Mouse (Mus musculus) liver, postnatal 0 days (tissue): ENCODE data around the gene Prss12. TPM values are rescaled to one million over a fixed set of nuclear protein-coding genes. Genes with fewer than 3 reads are reported as not detected.

Source experiments
- ATAC-seq: fragments of 200-750 bp; cut with Nextera tagmentation; 2 replicates; pipeline ENCODE4 v1.8.0; 2017; ENCODE audit warnings: mild to moderate bottlenecking, moderate library complexity
- DNase-seq: peaks from one replicate; pipeline ENCODE4 v3.0.0-alpha.2; 2016
- H3K27ac ChIP-seq: fragments of 300-500 bp; sonication (generic); 2 replicates; pipeline ENCODE4 v1.5.1; 2014; ENCODE audit warnings: antibody characterized with exemption, moderate library complexity, mild to moderate bottlenecking, low read depth
- H3K27me3 ChIP-seq: fragments of 300-500 bp; sonication (generic); 2 replicates; pipeline ENCODE4 v1.6.1; 2014; ENCODE audit warnings: low read length, control low read depth, mixed read lengths; ENCODE audit not compliant: insufficient read depth
- H3K36me3 ChIP-seq: fragments of 300-500 bp; sonication (generic); replicated peaks from 2 replicates; pipeline ENCODE4 v1.6.1; 2014; ENCODE audit warnings: mild to moderate bottlenecking, control low read depth, low read length, moderate library complexity, mixed read lengths; ENCODE audit not compliant: insufficient read depth
- H3K4me1 ChIP-seq: fragments of 300-500 bp; sonication (generic); 2 replicates; pipeline ENCODE4 v1.6.1; 2014; ENCODE audit warnings: antibody characterized with exemption, mild to moderate bottlenecking, control low read depth; ENCODE audit not compliant: insufficient read depth
- H3K4me2 ChIP-seq: fragments of 300-500 bp; sonication (generic); 2 replicates; pipeline ENCODE4 v1.6.1; 2014; ENCODE audit warnings: low read depth, mild to moderate bottlenecking, low read length, moderate library complexity, mixed read lengths
- H3K4me3 ChIP-seq: fragments of 300-500 bp; sonication (generic); 2 replicates; pipeline ENCODE4 v1.5.1; 2014; ENCODE audit warnings: low read depth, low read length
- H3K9ac ChIP-seq: fragments of 300-500 bp; sonication (generic); replicated peaks from 2 replicates; pipeline ENCODE4 v1.6.1; 2014; ENCODE audit warnings: mild to moderate bottlenecking, moderate library complexity
- H3K9me3 ChIP-seq: fragments of 300-500 bp; sonication (generic); 2 replicates; pipeline ENCODE4 v1.6.1; 2016; ENCODE audit warnings: mild to moderate bottlenecking, control low read depth, low read length, mixed read lengths
- CTCF ChIP-seq: sonication (generic); IDR thresholded peaks from 2 replicates; pipeline ENCODE4 v1.5.1; 2016; ENCODE audit warnings: antibody characterized with exemption, low read depth
- EP300 ChIP-seq: IDR thresholded peaks from 2 replicates; pipeline ENCODE4 v1.6.1; 2016; ENCODE audit warnings: antibody characterized with exemption, low read depth, mild to moderate bottlenecking
- WGBS: fragments of 180-500 bp; shearing (Covaris S2); extraction: QIAGEN DNeasy Blood & Tissue Kit; methylation state at CpG from one replicate; pipeline ENCODE4 v1.1.7; 2014; ENCODE audit not compliant: insufficient replicate concordance; 5-methylcytosine and 5-hydroxymethylcytosine counted together
- polyA plus RNA-seq: library from polyadenylated mRNA; unstranded; fragments of >200 nt; fragmentation: Nextera tagmentation; extraction: Ambion mirVana; gene quantifications from 2 replicates; pipeline ENCODE4 v1.2.1, GENCODE M21; 2015

The Prss12 gene
- 0.97 and 1.0 TPM in 2 replicates for polyA plus RNA-seq

DNA sequence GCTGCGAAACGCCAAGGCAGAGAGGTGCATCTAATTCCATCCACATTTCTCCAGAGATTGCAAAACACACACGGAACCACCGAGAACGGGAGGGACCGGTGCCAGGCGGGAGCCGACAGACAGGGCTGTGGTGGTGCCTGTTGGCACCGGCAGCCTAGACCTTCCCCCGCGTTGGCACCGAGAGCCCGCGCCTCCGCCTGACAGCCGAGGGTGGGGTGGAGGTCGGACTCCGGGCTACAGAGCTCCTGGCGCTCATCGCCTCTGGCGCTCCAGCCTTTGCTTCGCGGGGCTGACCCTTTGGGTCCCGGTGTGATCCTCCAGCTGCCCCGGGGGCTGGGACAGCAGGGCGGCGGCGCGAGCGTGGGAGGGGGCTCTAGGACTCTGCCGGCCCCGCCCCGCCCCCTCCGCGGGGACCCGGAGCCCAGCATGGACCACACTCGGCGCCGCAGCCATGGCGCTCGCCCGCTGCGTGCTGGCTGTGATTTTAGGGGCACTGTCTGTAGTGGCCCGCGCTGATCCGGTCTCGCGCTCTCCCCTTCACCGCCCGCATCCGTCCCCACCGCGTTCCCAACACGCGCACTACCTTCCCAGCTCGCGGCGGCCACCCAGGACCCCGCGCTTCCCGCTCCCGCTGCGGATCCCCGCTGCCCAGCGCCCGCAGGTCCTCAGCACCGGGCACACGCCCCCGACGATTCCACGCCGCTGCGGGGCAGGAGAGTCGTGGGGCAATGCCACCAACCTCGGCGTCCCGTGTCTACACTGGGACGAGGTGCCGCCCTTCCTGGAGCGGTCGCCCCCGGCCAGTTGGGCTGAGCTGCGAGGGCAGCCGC, at the start of gene Prss12:
Prss12 (plus strand) TSS at position 206 of the 830 bp plus-strand sequence.
- DNase-seq = peak; percentile 24
- WGBS = 1% methylated on average over 61 of the region's 84 CpGs
- Histone ChIP-seq H3K4me1 (peaks cover 7% of the 10 kb centered on the region), H3K27me3 (peaks cover 28% of the 10 kb centered on the region), H3K4me3 (peak within 1 kb of the TSS; percentile 58), H3K9me3 (no peaks in the 10 kb centered on the region), H3K9ac (peak within 1 kb of the TSS; percentile 44), H3K4me2 (peak within 1 kb of the TSS; percentile 90), H3K27ac (no peak within 1 kb of the TSS), H3K36me3 (no peaks in the 10 kb centered on the region)
- no peak for TF ChIP-seq EP300
- no peak for TF ChIP-seq CTCF
- peak; percentile 59 for ATAC-seq

DNA sequence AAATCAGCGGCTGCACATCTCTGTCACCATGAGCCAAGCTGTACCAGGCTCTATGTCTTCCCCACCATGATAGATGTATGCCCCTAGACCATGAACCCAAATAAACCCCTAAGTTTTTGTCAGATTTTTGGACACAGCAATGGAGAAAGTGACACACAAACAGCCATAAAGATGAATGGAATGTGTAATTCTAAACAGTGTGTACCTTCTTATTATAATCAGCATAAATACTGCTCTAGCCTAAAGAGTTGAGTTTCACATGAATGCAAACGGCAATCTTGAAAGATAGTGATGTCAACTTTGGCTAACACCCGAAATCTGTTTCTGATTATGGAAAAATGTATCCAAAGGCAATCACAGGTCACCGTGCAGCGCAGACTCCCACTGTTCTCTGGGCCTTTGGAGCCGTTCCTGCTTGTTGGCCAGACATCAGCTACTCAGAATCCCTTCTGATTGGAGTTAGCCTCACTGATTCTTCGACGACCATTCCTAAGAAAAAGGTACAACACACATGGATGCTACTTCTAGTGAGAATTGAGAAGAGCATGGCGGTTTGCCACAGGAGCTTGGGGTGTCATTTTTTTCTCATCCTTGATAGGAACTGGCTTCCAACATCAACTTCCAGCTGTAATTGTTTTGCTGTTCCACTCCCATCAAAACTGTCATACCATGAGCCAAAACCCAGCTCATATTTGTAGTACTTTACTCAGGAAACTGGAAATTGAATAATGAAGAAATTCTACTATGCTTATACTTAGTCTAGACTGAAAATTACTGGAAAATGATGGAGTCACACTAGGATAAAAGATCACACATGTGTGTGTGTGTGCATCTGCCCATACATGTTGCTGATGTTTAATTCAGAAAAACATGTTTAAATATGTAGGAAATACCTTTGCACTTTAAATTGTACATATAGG, 48.9 kb upstream of the Prss12 start:
- no peak overlapping the region for H3K9ac ChIP-seq
- no peaks in the 10 kb centered on the region for H3K27me3 ChIP-seq
- DNase-seq (no peak), ATAC-seq (no peak)
- no peak overlapping the region for H3K27ac ChIP-seq
- TF ChIP-seq CTCF (no peak), EP300 (no peak)
- H3K4me2 ChIP-seq = no peak overlapping the region
- WGBS = 75% methylated on average over 9 of the region's 9 CpGs
- H3K36me3 ChIP-seq = no peaks in the 10 kb centered on the region
- no peak overlapping the region for H3K4me3 ChIP-seq
- H3K4me1 ChIP-seq = no peaks in the 10 kb centered on the region
- H3K9me3 ChIP-seq = no peaks in the 10 kb centered on the region

DNA sequence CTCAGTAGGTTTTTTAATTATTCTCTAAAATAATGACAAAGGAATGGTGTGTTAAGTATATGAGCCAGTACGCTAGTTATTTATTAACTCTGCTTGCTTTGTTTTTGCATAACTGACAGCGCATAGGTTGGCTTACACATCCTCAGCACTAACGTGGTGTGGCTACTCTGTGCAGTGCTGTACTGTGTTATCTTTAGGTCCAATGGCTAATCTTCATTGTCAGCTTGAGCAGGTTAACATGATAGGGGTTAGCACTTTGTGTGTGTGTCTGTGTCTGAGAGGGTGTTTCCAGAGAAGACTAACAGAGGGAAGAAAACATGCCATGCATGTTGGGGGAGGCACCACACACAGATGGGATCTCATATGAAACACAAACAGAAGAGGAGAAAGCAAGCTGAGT, 41.8 kb upstream of the Prss12 start:
- H3K9ac ChIP-seq = no peak overlapping the region
- no peak for DNase-seq
- WGBS = 57% methylated on average over 3 of the region's 3 CpGs
- H3K27ac ChIP-seq = no peak overlapping the region
- no peak for ATAC-seq
- H3K27me3 ChIP-seq = no peaks in the 10 kb centered on the region
- H3K9me3 ChIP-seq = no peaks in the 10 kb centered on the region
- TF ChIP-seq EP300 (no peak), CTCF (no peak)
- no peak overlapping the region for H3K4me2 ChIP-seq
- H3K4me3 ChIP-seq = no peak overlapping the region
- no peaks in the 10 kb centered on the region for H3K36me3 ChIP-seq
- H3K4me1 ChIP-seq = no peaks in the 10 kb centered on the region

DNA sequence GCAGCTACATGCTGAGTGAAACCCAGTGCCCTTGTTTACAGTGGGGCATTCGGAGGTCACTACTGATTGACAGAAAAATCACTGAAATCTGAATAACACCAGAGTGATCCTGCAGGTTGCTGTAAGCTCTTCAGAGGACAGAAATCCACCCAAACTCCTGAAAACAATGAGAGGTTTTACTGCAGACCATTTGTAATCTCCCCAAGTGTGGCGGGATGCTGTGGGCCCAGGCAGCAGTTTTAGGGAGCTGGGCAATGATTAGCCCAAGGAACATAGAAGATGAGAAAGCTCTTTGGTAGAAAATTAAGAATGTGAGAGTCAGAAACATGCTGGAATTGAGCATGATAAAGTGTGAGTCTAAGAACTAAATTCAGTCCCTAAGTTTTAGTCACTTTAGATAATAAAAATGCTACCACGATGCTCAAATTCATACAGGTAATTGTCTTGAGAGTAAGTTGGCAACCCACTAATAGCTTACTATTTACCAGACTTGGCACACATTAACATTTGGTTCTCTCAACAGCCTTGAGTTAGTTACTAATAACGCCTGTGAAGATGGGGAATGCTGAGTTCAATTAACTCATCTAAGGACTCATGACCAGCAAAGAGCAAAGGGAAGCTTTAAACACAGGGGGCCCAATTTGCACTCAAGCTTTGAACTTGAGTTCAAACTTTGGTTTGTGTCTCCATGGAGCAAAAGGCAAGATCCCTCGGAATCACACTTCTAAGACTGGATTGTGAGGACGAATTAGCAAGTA, 34.7 kb upstream of the Prss12 start:
- Histone ChIP-seq H3K27me3 (no peaks in the 10 kb centered on the region), H3K36me3 (no peaks in the 10 kb centered on the region), H3K4me2 (no peak overlapping the region), H3K9me3 (no peaks in the 10 kb centered on the region), H3K27ac (no peak overlapping the region), H3K4me3 (no peak overlapping the region), H3K9ac (no peak overlapping the region), H3K4me1 (no peaks in the 10 kb centered on the region)
- 64% methylated on average over 6 of the region's 6 CpGs for WGBS
- TF ChIP-seq CTCF (no peak), EP300 (no peak)
- no peak for DNase-seq
- no peak for ATAC-seq

- no peak for DNase-seq
These were observed 33.5 kb upstream of the Prss12 start for GRCm38 (mm10) chr3:123413173-123413572.

More at GRCm38 (mm10) chr3:123413173-123413572, 33.5 kb upstream of the Prss12 start:
- Histone ChIP-seq H3K9me3 (no peaks in the 10 kb centered on the region), H3K4me2 (no peak overlapping the region), H3K36me3 (no peaks in the 10 kb centered on the region), H3K4me3 (no peak overlapping the region), H3K9ac (no peak overlapping the region), H3K4me1 (no peaks in the 10 kb centered on the region), H3K27ac (no peak overlapping the region), H3K27me3 (no peaks in the 10 kb centered on the region)
- no peak for ATAC-seq
- TF ChIP-seq EP300 (no peak), CTCF (no peak)
- WGBS = 67% methylated on average over 5 of the region's 5 CpGs
